In the genomic region with DNA sequence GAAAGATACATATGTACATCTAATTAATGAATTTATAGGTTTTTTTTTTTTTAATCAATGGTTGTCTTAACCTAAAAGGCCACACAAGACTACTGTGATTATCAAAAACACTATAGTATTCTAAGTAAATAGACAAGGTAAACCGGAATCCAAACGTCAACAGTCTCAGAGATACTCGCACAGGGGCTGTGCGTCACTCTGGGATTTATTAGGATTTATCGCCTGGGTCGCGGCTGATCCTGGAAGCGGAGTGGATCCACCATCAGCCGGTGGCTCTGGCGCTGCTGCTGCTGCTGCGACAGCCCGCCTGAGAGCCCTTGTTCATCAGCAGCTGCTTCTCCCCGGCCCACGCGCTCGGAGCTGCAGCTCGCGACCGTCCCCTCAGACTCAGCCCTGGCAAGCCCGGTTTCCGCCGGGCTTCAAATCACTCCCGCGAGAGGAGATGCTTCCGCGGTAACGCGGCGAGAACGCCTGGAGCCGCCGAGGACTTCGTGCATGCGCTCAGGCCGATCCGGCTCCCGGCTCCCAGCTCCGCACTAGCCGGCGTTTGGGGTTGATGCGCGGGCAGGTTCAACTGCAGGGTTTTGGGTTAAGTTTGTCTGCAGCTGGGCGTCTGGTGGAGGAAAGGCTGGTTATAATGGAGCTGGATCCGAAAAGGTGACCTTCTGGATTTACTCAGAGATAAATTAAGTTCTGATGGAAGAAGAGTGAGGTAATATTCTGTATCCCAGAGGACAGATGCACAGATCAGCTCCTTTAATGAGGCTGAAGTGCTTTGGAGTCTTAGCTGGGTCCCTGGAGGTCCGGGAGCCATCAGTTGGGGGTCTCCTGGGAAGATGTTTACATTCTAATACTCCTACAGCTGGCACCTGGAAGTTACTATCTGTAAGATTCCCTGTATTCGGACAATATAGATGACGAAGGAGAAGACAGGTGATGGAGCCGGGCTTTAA, we compare ENCODE assay signal across 8 mouse cellular contexts. TPM values are rescaled to one million over a fixed set of nuclear protein-coding genes. Genes with fewer than 3 reads are reported as not detected.
DNase-seq lines count a peak whose midpoint lies in the region; ATAC-seq and TF ChIP-seq lines count a peak whose summit lies in the region.

No protein-coding gene starts in this region.

- DNase-seq in adrenal gland, postnatal 14 days = peak; percentile 94
- DNase-seq in heart, adult 8-10 months (ENCODE audit: low spot score) = peak; percentile 63
- peak; percentile 76 for DNase-seq in kidney, adult 2 months
- peak; percentile 90 for DNase-seq in limb, embryonic 11.5 days (ENCODE audit: low spot score)
- DNase-seq in skeletal muscle tissue, adult 2 months (ENCODE audit: low read depth, low spot score) = peak; percentile 62
- peak; percentile 82 for DNase-seq in yolk sac, embryonic 10.5 days (ENCODE audit: low spot score)

- no peak for TF ChIP-seq POLR2A in kidney, adult 2 months (IDR thresholded peaks at IDR 0.05; ENCODE audit: low read depth, low read length)

- H3K27me3 ChIP-seq in embryonic facial prominence, embryonic 12.5 days = no peaks in the 10 kb centered on the region
- no peaks in the 10 kb centered on the region for H3K27me3 ChIP-seq in kidney, adult 2 months (replicated peaks; ENCODE audit: control insufficient read depth, insufficient read depth, low read length)
- H3K27me3 ChIP-seq in limb, embryonic 11.5 days (ENCODE audit: control insufficient read depth, insufficient read depth, low read length) = no peaks in the 10 kb centered on the region
- no peaks in the 10 kb centered on the region; the same call in 1 of the 2 replicates for H3K27me3 ChIP-seq in midbrain, embryonic 12.5 days

- WGBS in embryonic facial prominence, embryonic 12.5 days = 4% methylated on average over 48 of the region's 48 CpGs
- 7% methylated on average over 48 of the region's 48 CpGs for WGBS in kidney, adult 2 months
- 5% methylated on average over 48 of the region's 48 CpGs for WGBS in limb, embryonic 11.5 days
- WGBS in midbrain, embryonic 12.5 days = 4% methylated on average over 48 of the region's 48 CpGs

- peak; percentile 90 for ATAC-seq in embryonic facial prominence, embryonic 12.5 days (ENCODE audit: insufficient number of reproducible peaks, insufficient read depth, low FRiP score, low TSS enrichment)
- peak; percentile 89; the same call in 1 of the 2 replicates for ATAC-seq in limb, embryonic 11.5 days (ENCODE audit: insufficient number of reproducible peaks, low FRiP score, low TSS enrichment, low read depth)
- peak; percentile 97 for ATAC-seq in midbrain, embryonic 12.5 days (ENCODE audit: low FRiP score, low read depth)

- H3K4me1 ChIP-seq in embryonic facial prominence, embryonic 12.5 days = no peaks in the 10 kb centered on the region
- no peaks in the 10 kb centered on the region for H3K4me1 ChIP-seq in kidney, adult 2 months (ENCODE audit: control insufficient read depth, insufficient read depth, low read length)
- no peaks in the 10 kb centered on the region; the same call in 1 of the 2 replicates for H3K4me1 ChIP-seq in limb, embryonic 11.5 days (ENCODE audit: control insufficient read depth, insufficient read depth, low read length)
- H3K4me1 ChIP-seq in midbrain, embryonic 12.5 days = no peaks in the 10 kb centered on the region; the same call in 1 of the 2 replicates

- peak overlapping the region; percentile 42 for H3K27ac ChIP-seq in embryonic facial prominence, embryonic 12.5 days
- no peak overlapping the region for H3K27ac ChIP-seq in kidney, adult 2 months (ENCODE audit: insufficient read depth, low read depth, low read length)
- H3K27ac ChIP-seq in limb, embryonic 11.5 days (replicated peaks; ENCODE audit: low read depth, low read length) = no peak overlapping the region
- H3K27ac ChIP-seq in midbrain, embryonic 12.5 days (replicated peaks) = peak overlapping the region; percentile 83

- TF ChIP-seq CTCF in kidney, adult 2 months (conservative IDR thresholded peaks at IDR 0.05; ENCODE audit: insufficient read depth, insufficient read length, low read depth, low read length) = no peak

- H3K36me3 ChIP-seq in embryonic facial prominence, embryonic 12.5 days = no peaks in the 10 kb centered on the region
- no peaks in the 10 kb centered on the region for H3K36me3 ChIP-seq in kidney, adult 2 months (ENCODE audit: control insufficient read depth, insufficient read depth, low read length)
- no peaks in the 10 kb centered on the region for H3K36me3 ChIP-seq in limb, embryonic 11.5 days (ENCODE audit: control insufficient read depth, insufficient read depth, low read length)
- no peaks in the 10 kb centered on the region for H3K36me3 ChIP-seq in midbrain, embryonic 12.5 days

- H3K4me3 ChIP-seq in embryonic facial prominence, embryonic 12.5 days = peak overlapping the region; percentile 50
- peak overlapping the region; percentile 53 for H3K4me3 ChIP-seq in kidney, adult 2 months (ENCODE audit: insufficient read depth, low read depth, low read length)
- peak overlapping the region; percentile 34 for H3K4me3 ChIP-seq in limb, embryonic 11.5 days (ENCODE audit: low read depth, low read length)
- peak overlapping the region; percentile 48 for H3K4me3 ChIP-seq in midbrain, embryonic 12.5 days

- H3K9ac ChIP-seq in embryonic facial prominence, embryonic 12.5 days = peak overlapping the region; percentile 68
- peak overlapping the region; percentile 55 for H3K9ac ChIP-seq in limb, embryonic 11.5 days (ENCODE audit: low read length)
- peak overlapping the region; percentile 75 for H3K9ac ChIP-seq in midbrain, embryonic 12.5 days (replicated peaks)

- H3K9me3 ChIP-seq in embryonic facial prominence, embryonic 12.5 days = no peaks in the 10 kb centered on the region
- no peaks in the 10 kb centered on the region for H3K9me3 ChIP-seq in limb, embryonic 11.5 days (ENCODE audit: control insufficient read depth, low read length)
- no peaks in the 10 kb centered on the region for H3K9me3 ChIP-seq in midbrain, embryonic 12.5 days

- peak overlapping the region; percentile 64 for H3K4me2 ChIP-seq in embryonic facial prominence, embryonic 12.5 days (replicated peaks)
- H3K4me2 ChIP-seq in limb, embryonic 11.5 days (ENCODE audit: low read depth, severe bottlenecking) = peak overlapping the region; percentile 44
- peak overlapping the region; percentile 62 for H3K4me2 ChIP-seq in midbrain, embryonic 12.5 days (replicated peaks)

RNA-seq across cellular contexts. Expression of a gene that starts 10.7 kb away (rescaled TPM):
- 1.3 and 3.9 TPM in 2 replicates for total RNA-seq in adrenal gland, postnatal 14 days (2021)
- 0.36 TPM in 1 of 2 replicates, not detected in the other for polyA plus RNA-seq in embryonic facial prominence, embryonic 12.5 days (2016; fragmentation: Nextera tagmentation; extraction: Ambion mirVana)
- 1 to 10 TPM; 1.7 to 3.6 (median 2.3) TPM for total RNA-seq in heart, adult 8-10 months (2022)
- polyA plus RNA-seq in kidney, adult 2 months (2012; rRNA removed) = 10.7 and 11.5 TPM in 2 replicates
- polyA plus RNA-seq in limb, embryonic 11.5 days (2014; fragmentation: Nextera tagmentation; extraction: Ambion mirVana) = not detected in 2 replicates
- polyA plus RNA-seq in midbrain, embryonic 12.5 days (2016; fragmentation: Nextera tagmentation; extraction: Ambion mirVana) = 0.17 TPM in 1 of 2 replicates, not detected in the other

RNA-seq across cellular contexts. Expression of a gene that starts 13.4 kb away (rescaled TPM):
- 49.5 and 55.5 TPM in 2 replicates for total RNA-seq in adrenal gland, postnatal 14 days (2021)
- polyA plus RNA-seq in embryonic facial prominence, embryonic 12.5 days (2016; fragmentation: Nextera tagmentation; extraction: Ambion mirVana) = 57.9 and 62.7 TPM in 2 replicates
- 10 to 100 TPM; 36.4 to 43.2 (median 38.0) TPM for total RNA-seq in heart, adult 8-10 months (2022)
- 28.0 and 32.5 TPM in 2 replicates for polyA plus RNA-seq in kidney, adult 2 months (2012; rRNA removed)
- 61.6 and 63.0 TPM in 2 replicates for polyA plus RNA-seq in limb, embryonic 11.5 days (2014; fragmentation: Nextera tagmentation; extraction: Ambion mirVana)
- polyA plus RNA-seq in midbrain, embryonic 12.5 days (2016; fragmentation: Nextera tagmentation; extraction: Ambion mirVana) = 61.8 and 62.7 TPM in 2 replicates

Comparison
In these comparisons a context has a peak if more than half of its experiments do, and no peak if none do; other contexts are left out.
1. H3K27ac ChIP-seq: peak in embryonic facial prominence, embryonic 12.5 days (single experiment) and midbrain, embryonic 12.5 days (single experiment); none in kidney, adult 2 months (single experiment) and limb, embryonic 11.5 days (single experiment).
2. Peak in every context shown above with its lines, with median percentiles within 50 percentile points of each other: DNase-seq, ATAC-seq, H3K4me2 ChIP-seq, H3K4me3 ChIP-seq and H3K9ac ChIP-seq.